Mouse (Mus musculus) liver (tissue): ENCODE data around the gene Ush1c.
A peak's percentile ranks its signal among the peaks of the same experiment; 100 is the strongest.
"Not testable (repeated sequence)": the region's sequence is repeated elsewhere in the genome, so short reads cannot be mapped to it uniquely, and the experiment has no call there.

ENCODE experiments used
- DNase-seq: peaks from one replicate; pipeline ENCODE4 v3.0.0-alpha.2; 2020; ENCODE audit warnings: mixed read lengths

The Ush1c gene

DNA sequence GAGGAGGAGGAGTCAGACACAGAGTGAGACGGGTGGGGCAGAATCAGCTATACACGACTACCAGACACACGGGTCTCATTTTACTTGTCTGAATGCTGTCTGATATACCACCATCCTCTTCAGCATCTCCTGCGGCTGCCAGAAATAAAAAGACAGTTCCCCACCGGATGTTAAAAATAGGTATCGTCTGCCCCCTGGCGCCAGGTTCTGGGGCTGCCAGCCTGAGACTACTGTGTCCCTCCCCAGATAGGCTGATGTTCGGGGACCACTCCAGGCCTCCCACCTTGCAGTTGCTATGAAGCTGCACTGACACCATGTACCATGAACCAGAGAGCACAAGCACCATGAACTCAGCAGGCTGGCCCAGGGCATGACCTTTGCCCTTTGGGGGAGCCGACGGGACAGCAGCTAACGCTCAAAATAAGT lies 34.2 kb downstream of the Ush1c start:
- peak; percentile 27 for DNase-seq

DNA sequence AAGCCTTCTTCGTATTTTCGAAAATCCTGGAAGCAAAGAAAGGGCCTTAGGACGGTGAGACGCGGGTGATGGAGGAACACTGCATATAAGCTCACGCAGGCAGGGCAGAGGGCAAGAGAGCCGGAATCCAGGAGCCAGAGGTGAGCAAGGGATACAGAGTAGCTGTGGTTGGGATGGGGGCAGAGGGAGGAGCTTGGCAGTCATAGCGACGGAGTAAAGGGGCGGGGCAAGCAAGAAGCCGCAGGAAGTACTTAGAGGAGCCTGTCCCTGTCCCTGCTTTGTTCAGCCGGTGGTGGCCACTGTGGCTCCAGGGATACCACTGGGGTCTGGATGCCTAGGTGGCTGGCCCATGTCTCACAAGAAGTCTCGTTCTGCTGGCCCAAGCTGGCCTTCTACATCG lies 36.7 kb downstream of the Ush1c start:
- DNase-seq: no peak

DNA sequence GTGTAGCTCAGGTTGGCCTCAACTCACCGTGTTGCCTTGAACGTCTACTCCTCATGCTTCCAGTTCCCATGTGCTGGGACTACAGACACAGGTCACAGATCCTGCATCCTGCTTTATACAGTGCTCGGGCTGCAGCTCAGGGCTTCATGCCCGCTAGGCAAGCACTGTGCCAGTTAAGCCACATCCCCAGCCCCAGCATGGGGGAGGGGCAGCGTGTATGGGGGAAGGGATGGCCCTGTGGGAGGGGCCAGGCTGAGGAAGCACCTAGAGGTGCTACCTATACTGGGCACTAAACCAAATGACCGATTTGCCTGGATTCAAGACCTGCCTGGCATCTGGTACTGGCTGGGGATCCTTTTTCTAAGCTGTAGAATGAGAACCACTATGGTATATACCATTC lies 38.3 kb downstream of the Ush1c start:
- DNase-seq: no peak

DNA sequence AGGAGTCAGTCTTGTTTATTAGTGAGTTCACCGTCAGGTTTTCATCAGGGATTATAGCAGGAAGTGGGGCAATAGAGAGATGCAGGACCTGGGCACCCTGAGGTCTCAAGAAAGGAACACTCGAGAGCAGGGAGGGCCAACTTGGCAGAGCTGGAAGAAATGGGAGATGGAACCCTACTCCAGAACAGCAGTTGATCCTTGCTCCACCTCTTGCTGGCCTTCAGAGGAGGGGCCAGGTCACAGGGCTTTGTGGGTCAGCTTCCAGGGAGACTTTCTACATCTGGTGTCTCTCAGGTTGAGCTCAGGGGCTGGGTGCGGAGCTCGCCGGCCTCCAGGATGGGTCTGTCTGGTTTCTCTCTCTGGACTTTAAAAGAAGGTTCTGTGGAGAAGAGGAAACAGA lies 42.9 kb downstream of the Ush1c start:
- DNase-seq: no peak

DNA sequence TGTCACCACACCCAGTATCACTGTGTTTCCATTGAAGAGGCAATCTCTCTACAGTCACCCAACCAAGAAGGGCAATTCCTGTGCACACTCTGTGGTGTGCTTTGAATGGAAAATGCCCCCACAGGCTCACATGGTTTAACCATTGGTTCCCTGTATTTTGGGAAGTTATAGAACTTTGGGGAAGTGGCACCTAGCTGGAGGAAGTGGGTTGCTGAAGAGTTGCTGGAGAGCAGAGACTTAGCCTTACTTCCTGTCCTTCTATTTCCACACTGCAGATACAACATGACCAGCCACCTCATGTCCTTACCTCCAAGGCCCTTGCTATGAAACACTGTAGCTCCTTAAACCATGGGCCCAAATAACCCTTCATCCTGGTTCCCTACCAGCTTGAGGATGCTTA lies 54.1 kb downstream of the Ush1c start:
- no peak for DNase-seq

DNA sequence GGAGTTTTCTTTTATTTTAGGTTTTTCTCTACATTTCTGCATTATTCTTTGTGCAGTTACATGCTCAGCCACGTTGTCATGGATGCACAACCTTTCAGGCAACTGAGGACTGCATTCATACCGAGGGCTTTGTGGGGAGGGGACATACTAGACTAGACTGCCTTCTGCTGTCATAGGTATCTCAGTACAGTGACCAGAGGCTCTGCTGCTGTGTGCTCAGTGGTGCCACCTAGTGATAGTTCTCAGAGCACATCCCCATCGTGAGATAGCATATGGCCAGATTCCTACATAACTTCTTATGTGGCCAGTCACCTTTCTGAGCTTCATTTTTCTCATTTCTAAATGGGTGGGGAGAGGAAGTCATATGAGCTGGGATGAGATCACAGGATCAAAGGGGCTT lies 56.7 kb downstream of the Ush1c start:
- DNase-seq: peak; percentile 37

DNA sequence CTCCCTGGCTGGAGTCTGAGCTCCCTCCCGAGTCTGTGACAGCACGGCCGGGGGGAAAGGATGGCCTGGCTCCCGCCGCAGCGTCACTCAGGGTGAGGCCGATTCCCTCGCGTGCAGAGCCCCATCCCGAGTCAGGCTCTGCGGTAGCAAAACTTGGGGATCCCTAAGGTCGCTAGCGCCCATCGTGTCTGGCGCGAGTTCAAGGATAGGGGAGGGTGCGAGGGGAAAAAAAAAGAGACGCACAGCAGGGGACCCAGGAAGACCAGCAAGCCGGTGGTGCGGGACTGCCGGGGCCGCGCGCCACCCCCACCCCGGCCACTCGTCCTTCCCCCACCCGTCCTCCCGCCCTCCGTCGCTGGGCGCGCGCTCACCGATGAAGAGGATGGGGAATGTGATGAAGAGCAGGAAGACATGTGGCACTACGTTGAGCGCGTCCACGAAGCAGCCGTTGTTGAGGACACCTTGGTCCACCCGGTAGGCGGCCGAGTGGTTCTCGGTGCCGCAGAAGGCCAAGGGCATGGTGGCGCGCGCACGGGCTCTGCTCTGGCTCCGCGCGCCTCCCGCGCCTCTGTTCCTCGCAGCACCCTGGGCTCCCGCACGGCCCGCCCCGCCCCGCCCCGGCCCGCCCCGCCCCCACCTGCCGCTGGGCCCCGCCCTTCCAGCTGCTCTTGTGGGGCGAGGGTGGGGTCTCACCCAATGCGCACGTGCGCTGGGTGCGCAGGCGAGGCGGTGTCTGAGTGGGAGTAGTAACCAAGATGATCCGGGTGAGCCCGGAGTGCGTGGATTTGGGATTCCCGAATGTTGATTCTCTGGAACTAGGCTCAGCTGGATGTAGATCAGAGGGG lies 58.6 kb downstream of the Ush1c start, which contains the start of gene Abcc8:
Gene Abcc8 (minus strand): TSS at position 603 of the 845 bp plus-strand sequence.
- peak; percentile 10 for DNase-seq

DNA sequence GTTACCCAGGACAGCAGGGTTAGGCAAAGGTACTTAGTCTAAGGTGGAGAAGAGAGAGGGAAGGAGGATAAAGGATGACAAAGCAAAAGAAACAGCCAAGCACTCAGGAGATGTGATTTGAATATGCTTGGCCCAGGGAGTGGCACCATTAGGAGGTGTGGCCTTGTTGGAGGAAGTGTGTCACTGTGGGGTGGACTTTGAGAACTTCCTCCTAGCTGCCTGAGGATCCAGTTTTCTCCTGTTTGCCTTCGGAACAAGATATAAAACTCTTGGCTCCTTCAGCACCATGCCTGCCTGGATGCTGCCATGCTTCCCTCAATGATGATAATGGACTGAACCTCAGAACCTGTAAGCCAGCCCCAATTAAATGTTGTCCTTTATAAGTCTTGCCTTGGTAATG lies 69.3 kb downstream of the Ush1c start:
- not testable (repeated sequence) for DNase-seq

DNA sequence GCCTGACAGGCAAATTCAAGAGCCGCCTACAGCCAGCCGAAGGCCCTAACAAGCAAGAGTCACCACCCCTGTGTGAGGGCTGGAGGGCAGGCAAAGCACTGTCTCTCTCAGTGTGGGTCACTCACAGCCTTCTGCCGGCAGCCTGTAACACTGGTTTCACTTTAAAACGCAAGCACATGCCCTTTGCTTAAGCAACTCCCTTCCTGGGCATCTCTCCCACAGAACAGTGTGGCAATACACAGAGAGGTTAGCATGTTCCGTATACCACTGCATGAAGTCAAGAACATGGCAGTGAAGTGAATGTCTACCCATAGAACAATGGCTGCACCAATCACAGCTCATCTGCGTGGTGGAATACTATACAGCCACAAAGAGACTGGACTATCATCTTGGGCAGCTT lies 69.9 kb downstream of the Ush1c start:
- no peak for DNase-seq

DNA sequence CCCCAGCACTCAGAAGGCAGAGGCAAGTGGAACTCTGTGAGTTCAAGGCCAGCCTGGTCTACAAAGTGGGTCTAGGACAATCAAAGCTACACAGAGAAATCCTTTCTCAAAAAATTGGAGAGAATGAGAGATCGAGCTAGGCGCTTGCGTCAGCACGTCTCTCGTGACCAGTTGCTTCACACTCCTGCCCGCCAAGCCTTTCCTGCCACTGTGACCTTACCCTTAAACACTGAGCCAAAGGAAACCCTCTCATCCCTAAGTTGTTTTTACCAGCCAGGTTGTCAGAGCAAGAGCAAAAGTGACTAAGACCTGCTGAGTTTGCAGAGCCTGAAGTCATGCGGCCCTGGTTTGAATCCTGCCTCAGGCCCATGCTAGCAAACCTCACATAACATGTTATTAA lies 70.4 kb downstream of the Ush1c start:
- no peak for DNase-seq

DNA sequence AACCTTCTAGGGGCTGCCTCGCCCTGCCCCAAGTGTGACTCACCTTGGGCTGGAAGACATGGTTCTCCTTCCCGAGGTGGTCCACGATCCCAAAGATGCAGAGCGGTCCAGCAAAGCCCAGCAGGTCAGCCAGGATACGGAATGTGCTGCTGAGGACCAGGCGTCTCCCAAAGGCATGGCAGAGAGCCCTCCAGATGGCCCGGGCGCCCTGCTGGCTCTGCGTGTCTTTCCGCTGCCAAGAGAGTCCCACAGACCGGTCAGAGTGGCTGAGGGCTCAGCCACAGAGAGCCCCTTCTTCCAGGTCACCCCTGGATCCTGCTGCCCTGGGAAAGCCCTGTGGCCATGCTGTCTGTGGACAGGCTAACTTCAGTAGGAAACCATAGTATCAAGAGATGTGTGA lies 72.4 kb downstream of the Ush1c start:
- DNase-seq: no peak

DNA sequence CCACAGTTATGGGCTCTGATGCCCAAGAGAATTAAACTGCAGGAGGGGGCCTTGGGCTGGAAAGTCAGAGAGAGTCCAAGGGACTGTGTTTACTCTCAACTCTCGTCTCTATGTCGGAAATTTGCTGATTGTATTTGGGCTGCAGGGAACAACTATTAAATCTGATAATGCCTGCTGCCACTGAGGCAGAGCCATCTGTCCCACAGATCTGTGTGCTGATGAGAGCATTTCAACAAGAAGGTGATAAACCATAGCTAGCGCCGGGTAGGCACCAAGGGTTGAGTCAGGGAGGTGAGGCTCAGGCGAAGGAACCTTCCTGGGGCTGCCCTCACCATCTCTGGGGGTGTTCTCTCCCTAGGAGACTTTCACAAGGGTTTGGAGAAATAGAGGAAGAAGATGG lies 75.6 kb downstream of the Ush1c start:
- no peak for DNase-seq

DNA sequence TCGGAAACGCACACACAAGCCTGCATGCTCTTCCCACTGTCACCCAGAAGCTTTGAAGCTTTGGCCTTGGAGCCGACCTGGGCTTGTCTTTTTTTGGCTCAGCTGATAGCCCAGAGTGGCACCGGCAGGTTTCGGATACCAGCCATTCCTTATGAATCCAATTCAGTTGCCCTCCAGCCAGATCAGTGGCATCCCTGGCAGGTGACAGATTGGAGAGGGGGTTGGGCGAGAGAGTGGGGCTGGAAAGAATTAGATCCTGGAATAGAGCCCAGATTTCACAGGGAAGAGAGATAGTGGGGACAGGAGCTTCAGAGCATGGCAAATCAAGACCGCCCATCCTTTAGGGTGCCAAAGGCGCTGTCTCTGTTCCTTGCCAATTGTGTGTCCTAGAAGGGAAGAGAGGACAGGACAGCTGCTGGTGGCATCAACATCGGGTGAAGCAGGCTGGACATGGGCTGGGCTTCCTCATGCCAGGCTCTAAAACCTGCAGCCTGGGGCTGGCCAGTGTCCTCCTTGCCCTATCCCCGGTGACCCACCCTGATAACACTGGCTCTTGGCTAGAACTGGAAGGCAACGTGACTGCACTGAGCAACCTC lies 76.1 kb downstream of the Ush1c start:
- DNase-seq: no peak

DNA sequence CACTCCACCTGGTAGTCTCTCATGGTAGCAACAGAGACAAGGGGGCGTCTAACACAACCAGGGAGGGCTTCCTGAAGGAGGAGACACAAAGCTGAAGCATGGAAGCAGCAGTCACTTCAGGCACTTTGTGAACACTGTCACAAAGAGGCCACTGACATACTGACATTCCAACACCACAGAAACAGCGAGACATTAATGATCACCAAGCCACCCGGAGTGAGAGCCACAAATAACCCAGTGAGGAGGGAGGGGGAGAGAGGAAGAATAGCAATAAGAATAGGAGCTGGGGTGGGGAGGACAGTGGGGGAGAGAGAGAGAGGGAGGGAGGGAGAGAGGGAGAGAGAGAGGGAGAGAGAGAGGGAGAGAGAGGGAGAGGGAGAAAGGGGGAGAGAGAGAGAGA lies 76.7 kb downstream of the Ush1c start:
- DNase-seq: no peak

DNA sequence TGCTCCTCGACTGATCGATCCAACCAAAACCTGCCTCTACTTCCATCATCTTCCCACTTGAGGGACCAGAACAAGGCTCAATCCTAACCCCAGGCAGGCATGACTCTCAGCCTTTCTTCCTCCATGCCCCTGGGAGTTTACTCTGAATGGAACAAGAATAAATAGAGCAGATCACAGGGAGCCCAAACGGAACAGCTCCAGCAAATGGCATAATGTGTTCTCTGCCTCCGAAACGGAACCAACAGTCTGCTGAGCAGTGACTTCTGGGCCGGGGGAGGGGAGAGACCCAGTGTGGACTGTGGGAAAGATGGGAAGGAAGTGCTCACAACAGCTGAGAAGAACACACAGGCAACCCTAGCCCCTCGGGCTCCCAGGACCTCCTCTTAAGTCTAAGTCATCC lies 80.6 kb downstream of the Ush1c start:
- DNase-seq: no peak

DNA sequence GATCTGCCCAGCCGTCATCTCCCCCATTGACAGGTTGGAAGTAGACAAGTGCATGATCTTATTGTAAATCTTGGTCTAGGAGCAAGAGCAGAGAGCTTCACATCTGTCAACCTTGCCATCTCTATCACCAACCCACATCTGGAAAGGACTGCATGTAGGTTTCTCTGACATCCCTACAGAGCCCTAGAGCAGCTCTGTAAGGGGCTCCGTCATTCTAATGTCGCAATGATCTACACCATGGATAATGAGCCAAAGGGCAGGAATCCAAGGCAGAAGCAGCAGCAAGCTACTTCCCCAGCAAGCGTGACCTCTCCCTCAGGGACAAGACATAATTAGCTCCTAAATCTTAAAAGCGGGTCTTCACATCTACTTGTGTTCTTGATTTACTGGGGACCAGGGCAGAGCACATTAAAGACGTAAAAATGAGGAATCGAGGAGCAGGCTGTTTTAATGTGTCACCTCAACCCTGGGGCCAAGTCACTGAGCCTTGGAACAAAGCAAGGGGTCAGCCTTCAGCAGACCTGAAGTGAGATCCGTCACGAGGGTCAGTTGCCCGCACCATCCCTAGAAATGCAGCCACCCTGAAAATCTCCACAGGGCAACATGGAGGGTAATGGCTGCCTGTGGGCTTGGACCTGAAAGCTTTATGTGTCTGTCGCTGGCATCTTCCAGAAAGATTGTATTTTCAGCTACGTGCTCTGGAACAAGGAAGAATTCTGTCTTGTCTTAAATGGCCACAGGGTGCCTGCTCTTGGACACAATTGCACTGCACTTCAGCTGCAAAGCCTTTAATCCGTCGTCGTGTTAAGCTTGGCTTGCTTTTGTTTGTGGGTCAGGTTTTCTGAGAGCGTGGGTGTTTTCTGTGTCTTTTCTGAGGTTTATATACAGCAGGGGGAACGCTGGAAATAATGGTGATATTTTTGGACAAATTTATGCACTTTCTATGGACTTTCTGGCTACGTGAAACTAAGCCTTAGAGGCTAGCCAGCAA lies 83.5 kb downstream of the Ush1c start:
- DNase-seq: no peak

DNA sequence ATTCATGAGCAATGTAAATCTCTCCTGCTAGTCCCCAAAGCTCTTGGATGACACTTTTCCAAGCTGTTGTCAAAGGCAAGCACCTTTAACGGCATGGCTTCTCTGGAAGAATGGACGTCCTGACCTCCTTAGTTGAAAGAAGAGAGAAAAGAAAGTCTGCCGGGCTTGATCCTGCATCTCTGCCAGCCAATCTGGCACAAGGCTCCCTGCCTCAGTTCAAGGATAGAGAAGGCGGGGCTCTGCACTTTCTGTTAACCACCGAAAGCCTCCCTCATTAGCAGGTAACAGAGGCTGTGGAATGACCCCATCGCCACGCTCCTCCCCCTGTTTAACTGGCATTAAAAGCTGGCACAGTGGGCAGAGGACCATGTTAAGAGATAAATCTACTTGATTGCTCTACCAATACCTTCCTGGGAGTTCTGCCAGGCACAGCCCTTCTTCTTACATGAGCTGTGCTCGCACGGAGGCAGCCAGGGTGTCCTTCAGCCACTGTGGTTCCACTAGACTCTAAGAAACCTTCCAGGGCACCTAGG lies 85.4 kb downstream of the Ush1c start:
- DNase-seq: no peak

DNA sequence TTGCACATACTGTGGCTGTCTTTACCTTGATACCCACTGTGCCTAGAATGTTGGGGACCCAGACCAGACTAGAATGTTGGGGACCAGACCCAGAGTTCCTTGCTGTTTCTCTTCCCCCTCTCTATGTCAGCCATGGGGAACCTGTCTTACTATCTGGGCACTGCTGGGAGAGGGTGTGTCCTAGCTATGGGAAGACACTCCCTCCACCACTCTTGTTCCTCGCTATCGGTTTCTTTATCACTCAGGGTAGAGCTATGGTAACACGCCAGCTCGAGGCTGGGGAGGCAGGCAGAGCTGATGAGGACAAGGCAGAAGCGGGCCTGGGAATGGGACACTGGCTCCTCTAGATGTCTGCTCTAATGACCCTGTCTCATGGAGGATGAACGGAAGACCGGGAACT lies 90.9 kb downstream of the Ush1c start:
- DNase-seq: no peak

DNA sequence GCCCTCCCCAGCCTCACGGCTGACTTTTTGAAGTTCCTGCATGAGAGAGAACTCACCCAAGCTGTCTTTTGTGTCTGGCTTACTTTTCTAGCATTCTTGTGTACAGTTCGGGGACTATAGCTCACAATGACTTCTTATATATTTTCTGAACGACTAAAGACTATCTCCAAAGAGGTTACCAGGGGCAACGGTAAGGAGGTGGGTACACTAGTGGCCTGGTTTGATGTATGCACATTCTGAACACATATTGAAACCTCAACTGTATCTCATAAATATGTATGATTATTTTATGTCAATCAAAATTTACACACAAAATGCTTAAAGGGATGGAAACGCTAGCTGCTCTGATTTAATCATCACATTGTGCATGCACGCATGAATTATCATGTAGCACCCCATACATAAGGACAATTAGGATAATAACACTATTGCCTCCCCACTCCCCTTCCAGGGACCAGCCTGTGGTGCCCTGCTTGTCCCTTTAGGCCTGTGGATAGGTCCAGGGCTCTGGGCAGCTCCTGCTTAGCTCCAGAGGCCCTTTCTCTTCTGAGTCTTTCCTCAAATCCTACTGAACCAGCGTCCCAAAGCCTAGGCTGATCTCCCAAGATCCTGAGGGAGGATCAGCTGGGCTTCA lies 91.5 kb downstream of the Ush1c start:
- DNase-seq: no peak
